Mouse (Mus musculus): ENCODE data around the gene Gm21983. TPM values are rescaled to one million over a fixed set of nuclear protein-coding genes. Genes with fewer than 3 reads are reported as not detected.

Gm21983 gene
- polyA plus RNA-seq, 1 experiment from 2014 or later: 0.67 TPM

DNA sequence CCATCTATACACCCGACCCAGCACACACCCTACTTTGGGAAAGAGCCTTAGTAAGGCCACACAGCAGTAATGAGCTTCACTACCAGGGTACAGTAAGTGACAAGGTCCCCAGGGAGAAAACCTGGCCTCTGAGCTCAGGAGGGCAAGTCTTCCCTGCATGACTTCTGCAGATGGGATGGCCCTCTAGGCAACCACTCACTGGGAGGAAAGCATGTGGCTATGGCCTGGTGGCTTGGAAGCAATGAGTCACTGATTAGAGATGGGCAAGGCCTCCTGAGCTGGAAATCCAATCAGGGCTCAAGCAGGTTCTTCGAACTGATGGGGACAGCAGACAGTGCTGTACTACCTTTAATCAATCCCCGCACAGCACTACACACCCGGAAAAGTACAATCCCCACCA lies 19.1 kb downstream of the Gm21983 start:
- no peak overlapping the region for H3K4me3 ChIP-seq (ENCODE audit: low read depth, low read length)
- H3K9ac ChIP-seq (ENCODE audit: low read depth, low read length): no peak overlapping the region
- H3K4me1 ChIP-seq (ENCODE audit: control insufficient read depth, insufficient read depth, low read length): peaks cover 31% of the 10 kb centered on the region
- H3K9me3 ChIP-seq (replicated peaks; ENCODE audit: control insufficient read depth, low read length): no peaks in the 10 kb centered on the region
- no peak overlapping the region for H3K27ac ChIP-seq (ENCODE audit: low read depth, low read length)
- peaks cover 26% of the 10 kb centered on the region for H3K36me3 ChIP-seq (ENCODE audit: control insufficient read depth, insufficient read depth, low read length)
- no peak overlapping the region for H3K4me2 ChIP-seq
- ATAC-seq (replicated peaks; ENCODE audit: insufficient number of reproducible peaks, low FRiP score, low TSS enrichment): no peak
- WGBS (ENCODE audit: insufficient replicate concordance): 76% methylated on average over 4 of the region's 4 CpGs
- H3K27me3 ChIP-seq (ENCODE audit: control insufficient read depth, insufficient read depth, low read length): no peaks in the 10 kb centered on the region

- Histone ChIP-seq H3K27ac (ENCODE audit: low read depth, low read length) (no peak overlapping the region), H3K27me3 (ENCODE audit: control insufficient read depth, insufficient read depth, low read length) (no peaks in the 10 kb centered on the region), H3K4me1 (ENCODE audit: control insufficient read depth, insufficient read depth, low read length) (peaks cover 31% of the 10 kb centered on the region), H3K9me3 (replicated peaks; ENCODE audit: control insufficient read depth, low read length) (no peaks in the 10 kb centered on the region), H3K4me2 (no peak overlapping the region), H3K36me3 (ENCODE audit: control insufficient read depth, insufficient read depth, low read length) (peaks cover 26% of the 10 kb centered on the region), H3K9ac (ENCODE audit: low read depth, low read length) (no peak overlapping the region), H3K4me3 (ENCODE audit: low read depth, low read length) (no peak overlapping the region)
- no peak for ATAC-seq (replicated peaks; ENCODE audit: insufficient number of reproducible peaks, low FRiP score, low TSS enrichment)
- WGBS (ENCODE audit: insufficient replicate concordance): 90% methylated on average over 3 of the region's 3 CpGs
Measured at GRCm38 (mm10) chr7:27160921-27161320, 20.0 kb downstream of the Gm21983 start.

- no peak overlapping the region for H3K4me2 ChIP-seq
- no peaks in the 10 kb centered on the region for H3K27me3 ChIP-seq (ENCODE audit: control insufficient read depth, insufficient read depth, low read length)
- no peaks in the 10 kb centered on the region for H3K9me3 ChIP-seq (replicated peaks; ENCODE audit: control insufficient read depth, low read length)
- peak; percentile 80 for ATAC-seq (replicated peaks; ENCODE audit: insufficient number of reproducible peaks, low FRiP score, low TSS enrichment)
- no peak overlapping the region for H3K4me3 ChIP-seq (ENCODE audit: low read depth, low read length)
- WGBS (ENCODE audit: insufficient replicate concordance): 17% methylated on average over 8 of the region's 8 CpGs
- peaks cover 23% of the 10 kb centered on the region for H3K4me1 ChIP-seq (ENCODE audit: control insufficient read depth, insufficient read depth, low read length)
- H3K9ac ChIP-seq (ENCODE audit: low read depth, low read length): no peak overlapping the region
- H3K36me3 ChIP-seq (ENCODE audit: control insufficient read depth, insufficient read depth, low read length): peaks cover 23% of the 10 kb centered on the region
- H3K27ac ChIP-seq (ENCODE audit: low read depth, low read length): no peak overlapping the region
Measured at GRCm38 (mm10) chr7:27159882-27160281, 21.0 kb downstream of the Gm21983 start.

GRCm38 (mm10) chr7:27159256-27159655 lies 21.6 kb downstream of the Gm21983 start:
- Histone ChIP-seq H3K27ac (ENCODE audit: low read depth, low read length) (no peak overlapping the region), H3K9me3 (replicated peaks; ENCODE audit: control insufficient read depth, low read length) (no peaks in the 10 kb centered on the region; the same call in 1 of the 2 replicates), H3K27me3 (ENCODE audit: control insufficient read depth, insufficient read depth, low read length) (no peaks in the 10 kb centered on the region), H3K9ac (ENCODE audit: low read depth, low read length) (no peak overlapping the region), H3K36me3 (ENCODE audit: control insufficient read depth, insufficient read depth, low read length) (peaks cover 19% of the 10 kb centered on the region), H3K4me3 (ENCODE audit: low read depth, low read length) (no peak overlapping the region), H3K4me1 (ENCODE audit: control insufficient read depth, insufficient read depth, low read length) (peaks cover 17% of the 10 kb centered on the region), H3K4me2 (no peak overlapping the region)
- 91% methylated on average over 6 of the region's 6 CpGs for WGBS (ENCODE audit: insufficient replicate concordance)
- no peak for ATAC-seq (replicated peaks; ENCODE audit: insufficient number of reproducible peaks, low FRiP score, low TSS enrichment)

DNA sequence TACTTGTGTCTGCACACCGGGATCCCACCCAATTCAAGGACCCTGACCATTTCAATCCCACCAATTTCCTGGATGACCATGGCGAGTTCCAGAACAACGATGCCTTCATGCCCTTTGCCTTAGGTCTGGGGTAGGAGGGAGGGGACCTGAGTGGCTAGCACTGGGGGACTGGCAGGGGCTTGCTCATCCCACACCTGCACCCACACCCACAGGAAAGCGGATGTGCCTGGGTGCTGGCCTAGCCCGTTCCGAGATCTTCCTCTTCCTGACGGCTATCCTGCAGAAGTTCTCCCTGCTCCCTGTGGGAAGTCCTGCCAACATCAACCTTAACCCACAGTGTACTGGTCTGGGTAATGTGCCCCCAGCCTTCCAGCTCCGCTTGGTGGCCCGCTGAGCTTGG lies 22.7 kb downstream of the Gm21983 start:
- WGBS (ENCODE audit: insufficient replicate concordance): 93% methylated on average over 9 of the region's 9 CpGs
- ATAC-seq (replicated peaks; ENCODE audit: insufficient number of reproducible peaks, low FRiP score, low TSS enrichment): no peak
- H3K9me3 ChIP-seq (replicated peaks; ENCODE audit: control insufficient read depth, low read length): no peaks in the 10 kb centered on the region; the same call in 1 of the 2 replicates
- H3K9ac ChIP-seq (ENCODE audit: low read depth, low read length): no peak overlapping the region
- H3K4me3 ChIP-seq (ENCODE audit: low read depth, low read length): no peak overlapping the region
- no peaks in the 10 kb centered on the region for H3K27me3 ChIP-seq (ENCODE audit: control insufficient read depth, insufficient read depth, low read length)
- peaks cover 6% of the 10 kb centered on the region; the same call in 1 of the 2 replicates for H3K4me1 ChIP-seq (ENCODE audit: control insufficient read depth, insufficient read depth, low read length)
- no peak overlapping the region for H3K27ac ChIP-seq (ENCODE audit: low read depth, low read length)
- peaks cover 19% of the 10 kb centered on the region for H3K36me3 ChIP-seq (ENCODE audit: control insufficient read depth, insufficient read depth, low read length)
- H3K4me2 ChIP-seq: no peak overlapping the region

DNA sequence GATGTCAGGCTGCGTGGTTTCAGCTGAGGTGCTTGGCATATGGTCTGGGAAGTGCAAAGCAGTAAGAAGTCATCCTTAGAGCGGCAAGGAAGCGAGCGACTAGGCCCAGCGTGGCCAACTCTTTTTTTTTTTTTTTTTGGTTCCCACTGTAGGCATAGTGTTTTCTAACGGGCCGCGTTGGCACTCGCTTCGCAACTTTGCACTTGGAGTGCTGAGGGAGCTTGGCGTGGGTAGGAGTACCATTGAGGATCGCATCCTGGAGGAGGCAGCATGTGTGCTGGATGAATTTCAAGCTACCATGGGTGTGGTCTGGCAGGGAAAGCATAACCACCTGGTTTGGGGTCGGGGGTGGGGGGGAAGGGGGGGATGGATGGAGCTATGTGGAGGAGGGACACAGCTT lies 24.9 kb downstream of the Gm21983 start:
- no peak for ATAC-seq (replicated peaks; ENCODE audit: insufficient number of reproducible peaks, low FRiP score, low TSS enrichment)
- peaks cover 19% of the 10 kb centered on the region for H3K36me3 ChIP-seq (ENCODE audit: control insufficient read depth, insufficient read depth, low read length)
- H3K9me3 ChIP-seq (replicated peaks; ENCODE audit: control insufficient read depth, low read length): no peaks in the 10 kb centered on the region; the same call in 1 of the 2 replicates
- 82% methylated on average over 13 of the region's 13 CpGs for WGBS (ENCODE audit: insufficient replicate concordance)
- no peaks in the 10 kb centered on the region for H3K4me1 ChIP-seq (ENCODE audit: control insufficient read depth, insufficient read depth, low read length)
- no peak overlapping the region for H3K9ac ChIP-seq (ENCODE audit: low read depth, low read length)
- no peak overlapping the region for H3K27ac ChIP-seq (ENCODE audit: low read depth, low read length)
- H3K4me2 ChIP-seq: no peak overlapping the region
- no peaks in the 10 kb centered on the region for H3K27me3 ChIP-seq (ENCODE audit: control insufficient read depth, insufficient read depth, low read length)
- H3K4me3 ChIP-seq (ENCODE audit: low read depth, low read length): no peak overlapping the region

DNA sequence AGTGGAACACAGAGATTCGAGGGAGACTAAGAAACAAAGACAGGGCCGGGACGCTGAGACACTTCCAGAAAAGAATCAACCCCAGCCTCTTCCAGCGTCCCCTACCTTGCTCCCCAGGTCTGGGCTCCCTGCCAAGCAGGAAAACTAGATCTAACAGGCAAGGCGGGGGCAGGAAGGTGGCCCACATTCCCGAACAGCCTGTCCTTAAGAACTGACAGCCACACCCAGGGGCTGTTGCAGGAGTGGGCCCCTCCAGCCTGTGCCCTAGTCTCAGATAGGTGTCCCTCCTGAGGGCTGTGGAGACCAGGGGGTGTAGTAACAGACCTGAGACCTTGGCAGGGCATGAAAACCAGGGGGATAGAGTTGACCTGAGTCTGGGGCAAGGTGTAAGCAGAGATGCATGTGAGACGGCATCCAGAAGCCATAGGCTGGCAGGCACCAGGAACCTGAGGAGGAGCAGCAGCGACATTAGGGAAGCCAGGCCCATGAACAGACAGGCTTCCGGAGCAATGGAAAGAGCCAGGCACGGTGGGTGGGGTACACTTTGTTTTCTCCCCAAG lies 27.6 kb downstream of the Gm21983 start, which contains the start of gene Cyp2t4:
Gene Cyp2t4, plus strand, starts transcription at position 510 of the 560 bp plus-strand sequence.
- Histone ChIP-seq H3K27me3 (ENCODE audit: control insufficient read depth, insufficient read depth, low read length) (no peaks in the 10 kb centered on the region), H3K27ac (ENCODE audit: low read depth, low read length) (no peak within 1 kb of the TSS), H3K4me3 (ENCODE audit: low read depth, low read length) (no peak within 1 kb of the TSS), H3K4me2 (no peak within 1 kb of the TSS), H3K9ac (ENCODE audit: low read depth, low read length) (no peak within 1 kb of the TSS), H3K36me3 (ENCODE audit: control insufficient read depth, insufficient read depth, low read length) (peaks cover 10% of the 10 kb centered on the region), H3K9me3 (replicated peaks; ENCODE audit: control insufficient read depth, low read length) (no peaks in the 10 kb centered on the region; the same call in 1 of the 2 replicates), H3K4me1 (ENCODE audit: control insufficient read depth, insufficient read depth, low read length) (no peaks in the 10 kb centered on the region)
- WGBS (ENCODE audit: insufficient replicate concordance): 72% methylated on average over 10 of the region's 10 CpGs
- no peak for ATAC-seq (replicated peaks; ENCODE audit: insufficient number of reproducible peaks, low FRiP score, low TSS enrichment)

- Histone ChIP-seq H3K4me2 (no peak overlapping the region), H3K27me3 (ENCODE audit: control insufficient read depth, insufficient read depth, low read length) (no peaks in the 10 kb centered on the region), H3K27ac (ENCODE audit: low read depth, low read length) (no peak overlapping the region), H3K4me1 (ENCODE audit: control insufficient read depth, insufficient read depth, low read length) (no peaks in the 10 kb centered on the region), H3K36me3 (ENCODE audit: control insufficient read depth, insufficient read depth, low read length) (no peaks in the 10 kb centered on the region), H3K4me3 (ENCODE audit: low read depth, low read length) (no peak overlapping the region), H3K9ac (ENCODE audit: low read depth, low read length) (no peak overlapping the region), H3K9me3 (replicated peaks; ENCODE audit: control insufficient read depth, low read length) (peaks cover 4% of the 10 kb centered on the region; the same call in 1 of the 2 replicates)
- 49% methylated on average over 8 of the region's 8 CpGs for WGBS (ENCODE audit: insufficient replicate concordance)
- ATAC-seq (replicated peaks; ENCODE audit: insufficient number of reproducible peaks, low FRiP score, low TSS enrichment): no peak
Measured at GRCm38 (mm10) chr7:27136410-27136996, 44.4 kb downstream of the Gm21983 start.

GRCm38 (mm10) chr7:27133757-27134156 lies 47.1 kb downstream of the Gm21983 start:
- no peak overlapping the region for H3K9ac ChIP-seq (ENCODE audit: low read depth, low read length)
- no peaks in the 10 kb centered on the region for H3K27me3 ChIP-seq (ENCODE audit: control insufficient read depth, insufficient read depth, low read length)
- H3K4me2 ChIP-seq: no peak overlapping the region
- H3K4me1 ChIP-seq (ENCODE audit: control insufficient read depth, insufficient read depth, low read length): no peaks in the 10 kb centered on the region
- H3K27ac ChIP-seq (ENCODE audit: low read depth, low read length): no peak overlapping the region
- no peaks in the 10 kb centered on the region; the same call in 1 of the 2 replicates for H3K9me3 ChIP-seq (replicated peaks; ENCODE audit: control insufficient read depth, low read length)
- no peak for ATAC-seq (replicated peaks; ENCODE audit: insufficient number of reproducible peaks, low FRiP score, low TSS enrichment)
- WGBS (ENCODE audit: insufficient replicate concordance): 77% methylated on average over 4 of the region's 4 CpGs
- no peak overlapping the region for H3K4me3 ChIP-seq (ENCODE audit: low read depth, low read length)
- no peaks in the 10 kb centered on the region for H3K36me3 ChIP-seq (ENCODE audit: control insufficient read depth, insufficient read depth, low read length)

Data from heart, embryonic 11.5 days (tissue).